Mouse (Mus musculus): ENCODE measurements at regions not wholly inside any gene's neighbourhood (a gene's known extent, or its start where the extent isn't known, plus 50 kb on each side); places are given as distances from the start of the nearest gene placed in this dataset.

DNA sequence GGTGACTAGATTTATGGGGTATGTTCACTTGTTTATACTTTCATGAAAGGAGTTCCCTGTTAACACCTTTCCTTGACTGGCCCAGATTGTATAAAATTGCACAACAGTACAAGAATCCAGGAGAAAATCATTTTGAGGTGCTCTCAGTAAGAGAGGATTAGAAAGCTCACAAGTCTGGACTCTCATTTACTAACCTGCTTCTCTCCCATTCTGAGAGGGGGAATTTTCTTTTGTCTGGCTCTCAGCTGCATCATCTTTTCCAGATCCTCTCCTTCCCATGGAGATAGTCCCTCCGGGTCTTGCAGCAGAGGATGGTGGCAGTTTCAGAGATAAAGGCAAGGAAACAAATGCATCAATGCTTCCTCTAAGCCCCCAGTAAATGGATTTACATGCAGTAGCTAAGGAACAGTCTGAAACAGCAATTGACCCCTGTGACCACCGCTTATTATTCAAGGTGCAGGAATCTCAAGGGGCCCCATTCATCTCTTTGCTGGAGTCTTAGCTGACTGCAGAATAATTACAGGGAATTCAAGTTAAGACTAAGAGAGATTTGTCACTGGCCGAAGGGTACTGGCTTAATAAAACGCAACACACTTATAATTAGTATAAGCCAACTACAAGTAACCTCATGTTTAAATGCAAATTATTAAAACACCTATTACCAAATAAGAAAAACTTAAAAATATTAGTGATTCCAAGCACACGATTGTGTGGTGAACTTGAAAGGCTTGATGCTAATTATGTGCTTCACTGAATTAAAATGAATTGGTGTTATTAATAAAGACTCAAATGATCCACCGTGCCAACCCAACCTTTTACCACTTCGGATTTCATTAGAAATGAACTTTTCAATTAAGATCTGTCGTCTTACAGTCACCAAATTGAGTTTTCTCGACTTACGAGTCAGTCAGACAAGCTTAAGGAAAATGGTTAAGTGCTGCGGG lies 140.4 kb downstream of the Sqor start:
- no peak overlapping the region for H3K4me3 ChIP-seq (ENCODE audit: insufficient read depth in 1 of 2, low read depth in 1 of 2, low read length in 2 of 2, poor library complexity in 1 of 2, severe bottlenecking in 1 of 2)
- H3K27ac ChIP-seq (ENCODE audit: insufficient read depth, low read depth, low read length, poor library complexity, severe bottlenecking): no peak overlapping the region
- no peak for DNase-seq (ENCODE audit: low read depth, low spot score)
- H3K9ac ChIP-seq (ENCODE audit: insufficient read depth, low read depth, low read length, poor library complexity, severe bottlenecking): no peak overlapping the region
- no peak for TF ChIP-seq MAFK (IDR thresholded peaks at IDR 0.05; ENCODE audit: insufficient read depth, low read depth, low read length)
- TF ChIP-seq ZC3H11A (IDR thresholded peaks at IDR 0.05; ENCODE audit: borderline replicate concordance, low read depth, low read length): no peak
- TF ChIP-seq ZNF384 (IDR thresholded peaks at IDR 0.05; ENCODE audit: low read depth, low read length): no peak
- H3K9me3 ChIP-seq (ENCODE audit: control insufficient read depth, insufficient read depth, low read depth, low read length): no peaks in the 10 kb centered on the region
- H3K36me3 ChIP-seq (ENCODE audit: control insufficient read depth, insufficient read depth, low read length, poor library complexity, severe bottlenecking): no peaks in the 10 kb centered on the region
- H3K4me1 ChIP-seq (ENCODE audit: control insufficient read depth in 2 of 2, insufficient read depth in 2 of 2, low read length in 2 of 2, poor library complexity in 1 of 2): no peaks in the 10 kb centered on the region
- in situ Hi-C loops (cut with MboI; ENCODE audit: low sequenced_read_pairs in 2 of 2, unreplicated experiment in 2 of 2): no loop called here

DNA sequence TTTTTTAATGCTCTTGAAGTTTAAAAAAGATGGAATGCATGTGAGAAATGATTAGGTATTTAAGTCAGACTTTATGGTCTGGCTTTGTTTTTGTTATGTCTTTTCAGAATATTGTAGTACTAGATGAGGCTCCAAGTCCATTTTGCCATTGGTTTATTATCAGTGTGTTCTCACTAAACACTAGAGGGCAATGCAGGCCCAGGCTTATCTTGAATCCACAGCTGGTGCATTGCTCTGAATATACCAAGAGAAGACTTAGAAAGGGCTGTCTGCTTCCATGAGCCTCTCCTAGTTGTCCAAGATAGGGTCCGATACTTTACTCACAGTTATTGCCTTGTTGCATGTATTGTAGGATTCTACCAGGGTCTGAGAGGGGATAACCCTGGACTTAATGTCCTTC lies 151.7 kb downstream of the Sqor start:
- no peak for DNase-seq (ENCODE audit: low read depth, low spot score)
- in situ Hi-C loops (cut with MboI; ENCODE audit: low sequenced_read_pairs in 2 of 2, unreplicated experiment in 2 of 2): no loop called here
- Histone ChIP-seq H3K36me3 (ENCODE audit: control insufficient read depth, insufficient read depth, low read length, poor library complexity, severe bottlenecking) (no peaks in the 10 kb centered on the region), H3K27ac (ENCODE audit: insufficient read depth, low read depth, low read length, poor library complexity, severe bottlenecking) (no peak overlapping the region), H3K4me3 (ENCODE audit: insufficient read depth in 1 of 2, low read depth in 1 of 2, low read length in 2 of 2, poor library complexity in 1 of 2, severe bottlenecking in 1 of 2) (no peak overlapping the region), H3K4me1 (ENCODE audit: control insufficient read depth in 2 of 2, insufficient read depth in 2 of 2, low read length in 2 of 2, poor library complexity in 1 of 2) (no peaks in the 10 kb centered on the region), H3K9me3 (ENCODE audit: control insufficient read depth, insufficient read depth, low read depth, low read length) (no peaks in the 10 kb centered on the region), H3K9ac (ENCODE audit: insufficient read depth, low read depth, low read length, poor library complexity, severe bottlenecking) (no peak overlapping the region)
- no peak for TF ChIP-seq MAFK (IDR thresholded peaks at IDR 0.05; ENCODE audit: insufficient read depth, low read depth, low read length)
- TF ChIP-seq ZNF384 (IDR thresholded peaks at IDR 0.05; ENCODE audit: low read depth, low read length): no peak
- no peak for TF ChIP-seq HCFC1 (IDR thresholded peaks at IDR 0.05; ENCODE audit: borderline replicate concordance, insufficient read depth, low read length)
- no peak for TF ChIP-seq ZC3H11A (IDR thresholded peaks at IDR 0.05; ENCODE audit: borderline replicate concordance, low read depth, low read length)
- no peak for TF ChIP-seq CHD2 (IDR thresholded peaks at IDR 0.05; ENCODE audit: low read depth, low read length)

DNA sequence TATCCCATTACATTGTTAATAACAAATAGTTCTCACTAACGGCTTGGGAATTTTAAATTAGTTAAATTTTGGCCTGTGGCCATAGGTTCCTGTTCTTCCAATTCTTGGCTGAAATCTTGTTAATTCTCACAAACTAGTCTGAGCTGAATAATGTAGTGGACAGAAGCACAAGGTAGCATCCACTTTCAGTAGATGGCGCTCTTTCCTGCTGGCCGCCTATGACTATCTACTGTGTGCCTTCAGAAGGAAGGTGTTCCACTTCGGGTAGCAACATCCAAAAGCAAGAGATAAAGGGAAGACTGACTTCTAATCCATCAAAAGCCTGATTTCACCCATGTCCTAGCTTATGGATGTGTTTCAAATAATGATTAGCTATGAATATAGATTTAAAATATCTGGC lies 172.9 kb downstream of the Sqor start:
- TF ChIP-seq ZNF384 (IDR thresholded peaks at IDR 0.05; ENCODE audit: low read depth, low read length): no peak
- TF ChIP-seq MAFK (IDR thresholded peaks at IDR 0.05; ENCODE audit: insufficient read depth, low read depth, low read length): no peak
- no peak for TF ChIP-seq HCFC1 (IDR thresholded peaks at IDR 0.05; ENCODE audit: borderline replicate concordance, insufficient read depth, low read length)
- TF ChIP-seq ZC3H11A (IDR thresholded peaks at IDR 0.05; ENCODE audit: borderline replicate concordance, low read depth, low read length): no peak
- no peak for TF ChIP-seq CHD2 (IDR thresholded peaks at IDR 0.05; ENCODE audit: low read depth, low read length)
- H3K9ac ChIP-seq (ENCODE audit: insufficient read depth, low read depth, low read length, poor library complexity, severe bottlenecking): no peak overlapping the region
- H3K4me1 ChIP-seq (ENCODE audit: control insufficient read depth in 2 of 2, insufficient read depth in 2 of 2, low read length in 2 of 2, poor library complexity in 1 of 2): no peaks in the 10 kb centered on the region
- no peaks in the 10 kb centered on the region for H3K9me3 ChIP-seq (ENCODE audit: control insufficient read depth, insufficient read depth, low read depth, low read length)
- DNase-seq (ENCODE audit: low read depth, low spot score): peak; percentile 13
- H3K36me3 ChIP-seq (ENCODE audit: control insufficient read depth, insufficient read depth, low read length, poor library complexity, severe bottlenecking): no peaks in the 10 kb centered on the region
- no peak overlapping the region for H3K27ac ChIP-seq (ENCODE audit: insufficient read depth, low read depth, low read length, poor library complexity, severe bottlenecking)
- H3K4me3 ChIP-seq (ENCODE audit: insufficient read depth in 1 of 2, low read depth in 1 of 2, low read length in 2 of 2, poor library complexity in 1 of 2, severe bottlenecking in 1 of 2): no peak overlapping the region
- in situ Hi-C loops (cut with MboI; ENCODE audit: low sequenced_read_pairs in 2 of 2, unreplicated experiment in 2 of 2): no loop called here

DNA sequence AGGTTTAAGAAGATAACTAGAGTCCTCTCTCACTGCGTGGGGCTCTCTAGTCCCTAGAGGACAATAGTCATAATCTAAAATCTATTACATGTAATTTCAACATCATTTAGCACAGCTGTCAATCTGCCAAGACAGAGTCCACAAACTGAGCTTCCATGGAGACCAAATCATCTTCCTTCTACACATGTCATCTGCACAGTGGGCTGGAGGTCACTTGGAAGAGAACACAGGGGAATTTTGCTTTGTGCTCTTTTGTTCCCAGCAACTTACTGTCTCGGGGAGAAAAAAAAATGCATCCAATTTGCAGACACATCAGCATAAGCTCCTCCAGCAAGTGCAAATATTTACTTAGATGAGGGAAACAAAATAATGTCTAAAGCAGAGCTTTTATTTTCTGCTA lies 179.8 kb downstream of the Sqor start:
- H3K4me3 ChIP-seq (ENCODE audit: insufficient read depth in 1 of 2, low read depth in 1 of 2, low read length in 2 of 2, poor library complexity in 1 of 2, severe bottlenecking in 1 of 2): no peak overlapping the region
- H3K27ac ChIP-seq (ENCODE audit: insufficient read depth, low read depth, low read length, poor library complexity, severe bottlenecking): no peak overlapping the region
- H3K36me3 ChIP-seq (ENCODE audit: control insufficient read depth, insufficient read depth, low read length, poor library complexity, severe bottlenecking): no peaks in the 10 kb centered on the region
- H3K4me1 ChIP-seq (ENCODE audit: control insufficient read depth in 2 of 2, insufficient read depth in 2 of 2, low read length in 2 of 2, poor library complexity in 1 of 2): no peaks in the 10 kb centered on the region
- DNase-seq (ENCODE audit: low read depth, low spot score): no peak
- in situ Hi-C loops (cut with MboI; ENCODE audit: low sequenced_read_pairs in 2 of 2, unreplicated experiment in 2 of 2): no loop called here
- no peak overlapping the region for H3K9ac ChIP-seq (ENCODE audit: insufficient read depth, low read depth, low read length, poor library complexity, severe bottlenecking)
- no peaks in the 10 kb centered on the region for H3K9me3 ChIP-seq (ENCODE audit: control insufficient read depth, insufficient read depth, low read depth, low read length)
- TF ChIP-seq MAFK (IDR thresholded peaks at IDR 0.05; ENCODE audit: insufficient read depth, low read depth, low read length) (no peak), ZNF384 (IDR thresholded peaks at IDR 0.05; ENCODE audit: low read depth, low read length) (no peak), ZC3H11A (IDR thresholded peaks at IDR 0.05; ENCODE audit: borderline replicate concordance, low read depth, low read length) (no peak), HCFC1 (IDR thresholded peaks at IDR 0.05; ENCODE audit: borderline replicate concordance, insufficient read depth, low read length) (no peak), CHD2 (IDR thresholded peaks at IDR 0.05; ENCODE audit: low read depth, low read length) (no peak)

Data from ES-E14 (cell line).